Mouse (Mus musculus): ENCODE measurements at regions not wholly inside any gene's neighbourhood (a gene's known extent, or its start where the extent isn't known, plus 50 kb on each side); places are given as distances from the start of the nearest gene placed in this dataset.

GRCm38 (mm10) chr15:62392839-62393238 lies 1452.1 kb downstream of the Gsdmc2 start:
- TF ChIP-seq CTCF (IDR thresholded peaks at IDR 0.05; ENCODE audit: low read depth, low read length) (no peak), POLR2A (IDR thresholded peaks at IDR 0.05; ENCODE audit: extremely low read depth, insufficient read depth, low read length) (no peak)
